Mouse (Mus musculus) stomach, postnatal 0 days (tissue): ENCODE results near the gene Tdrd6.

ENCODE experiments used
- CTCF ChIP-seq: IDR thresholded peaks from 2 replicates; pipeline ENCODE4 v1.5.1; 2016; ENCODE audit warnings: antibody characterized with exemption, low read depth, mild to moderate bottlenecking, moderate library complexity
- EP300 ChIP-seq: optimal IDR thresholded peaks from 2 replicates; pipeline ENCODE3; 2016; ENCODE audit warnings: antibody characterized with exemption

- no peak for TF ChIP-seq CTCF
- TF ChIP-seq EP300: no peak
Measured at GRCm38 (mm10) chr17:43567593-43567991, 62.5 kb downstream of the Tdrd6 start.
